Mouse (Mus musculus): ENCODE measurements around the gene Gm21885. TPM values are rescaled to one million over a fixed set of nuclear protein-coding genes. Genes with fewer than 3 reads are reported as not detected.
A peak's percentile ranks its signal among the peaks of the same experiment; 100 is the strongest.

Gm21885 gene
- polyA plus RNA-seq, 1 experiment from 2014 or later, result 0.68 TPM

- Histone ChIP-seq H3K4me1 (replicated peaks; ENCODE audit: control insufficient read depth, insufficient read depth, low read length) (peaks cover 6% of the 10 kb centered on the region; the same call in 1 of the 2 replicates), H3K4me2 (ENCODE audit: low read depth, low read length, severe bottlenecking) (no peak overlapping the region), H3K9ac (ENCODE audit: low read length) (no peak overlapping the region), H3K27ac (ENCODE audit: low read depth, low read length) (no peak overlapping the region), H3K36me3 (ENCODE audit: control insufficient read depth, insufficient read depth, low read length) (no peaks in the 10 kb centered on the region), H3K4me3 (ENCODE audit: low read depth, low read length) (no peak overlapping the region), H3K27me3 (ENCODE audit: control insufficient read depth, insufficient read depth, low read length) (no peaks in the 10 kb centered on the region), H3K9me3 (ENCODE audit: control insufficient read depth, low read length) (no peaks in the 10 kb centered on the region)
- WGBS, result 94% methylated on average over 10 of the region's 10 CpGs
- ATAC-seq (replicated peaks; ENCODE audit: low FRiP score) (no peak), DNase-seq (ENCODE audit: low spot score) (no peak)
Observed at GRCm38 (mm10) chr11:94274206-94274867, 7.3 kb upstream of the Gm21885 start.

DNA sequence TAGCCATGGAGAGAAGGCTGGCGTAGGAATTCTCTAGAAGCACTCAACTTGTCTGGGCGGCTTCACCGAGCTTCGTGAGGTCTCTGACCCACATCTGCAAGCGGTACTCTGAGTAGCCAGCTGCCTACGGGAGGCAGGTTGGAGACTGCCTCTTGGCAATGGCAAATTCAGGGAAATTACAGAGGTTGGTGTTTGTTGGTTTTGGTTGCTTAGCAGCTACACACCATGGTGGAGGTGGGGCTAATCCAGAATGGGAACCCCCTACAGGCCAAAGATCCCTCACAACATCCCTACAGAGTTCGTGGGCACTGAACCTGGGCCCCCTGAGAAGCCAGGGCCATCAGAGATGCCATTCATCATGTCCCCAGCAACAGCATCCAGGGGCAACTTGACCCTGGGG, 6.4 kb upstream of the Gm21885 start:
- WGBS, result 85% methylated on average over 7 of the region's 7 CpGs
- Histone ChIP-seq H3K4me1 (replicated peaks; ENCODE audit: control insufficient read depth, insufficient read depth, low read length) (peaks cover 6% of the 10 kb centered on the region; the same call in 1 of the 2 replicates), H3K4me3 (ENCODE audit: low read depth, low read length) (no peak overlapping the region), H3K4me2 (ENCODE audit: low read depth, low read length, severe bottlenecking) (no peak overlapping the region), H3K9ac (ENCODE audit: low read length) (no peak overlapping the region), H3K27ac (ENCODE audit: low read depth, low read length) (no peak overlapping the region), H3K9me3 (ENCODE audit: control insufficient read depth, low read length) (no peaks in the 10 kb centered on the region), H3K36me3 (ENCODE audit: control insufficient read depth, insufficient read depth, low read length) (no peaks in the 10 kb centered on the region), H3K27me3 (ENCODE audit: control insufficient read depth, insufficient read depth, low read length) (no peaks in the 10 kb centered on the region)
- DNase-seq (ENCODE audit: low spot score) (no peak), ATAC-seq (replicated peaks; ENCODE audit: low FRiP score) (no peak)

DNA sequence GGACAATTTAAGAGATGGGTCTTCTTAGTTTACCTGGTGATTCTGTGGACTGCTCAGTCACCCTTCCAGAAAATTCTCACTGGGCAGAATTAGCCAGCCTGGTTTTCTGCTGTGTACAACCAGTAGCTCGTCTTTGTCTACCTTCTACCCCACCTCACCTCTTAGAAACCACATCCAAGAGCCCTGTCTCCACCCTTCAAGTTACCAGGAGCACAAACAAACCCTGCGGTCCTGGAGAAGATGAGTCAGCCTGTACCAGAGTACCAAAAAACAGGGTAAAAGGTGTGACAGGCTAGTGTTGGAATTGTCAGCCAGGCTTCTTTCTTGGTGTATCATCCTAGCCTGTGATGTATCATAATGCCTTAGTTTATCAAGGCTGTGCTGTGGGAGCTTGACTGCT, 6.0 kb upstream of the Gm21885 start:
- no peak overlapping the region for H3K4me2 ChIP-seq (ENCODE audit: low read depth, low read length, severe bottlenecking)
- no peaks in the 10 kb centered on the region for H3K27me3 ChIP-seq (ENCODE audit: control insufficient read depth, insufficient read depth, low read length)
- H3K4me3 ChIP-seq (ENCODE audit: low read depth, low read length), result no peak overlapping the region
- 91% methylated on average over 2 of the region's 2 CpGs for WGBS
- DNase-seq (ENCODE audit: low spot score), result peak; percentile 15
- no peak overlapping the region for H3K9ac ChIP-seq (ENCODE audit: low read length)
- H3K9me3 ChIP-seq (ENCODE audit: control insufficient read depth, low read length), result no peaks in the 10 kb centered on the region
- no peak for ATAC-seq (replicated peaks; ENCODE audit: low FRiP score)
- no peak overlapping the region for H3K27ac ChIP-seq (ENCODE audit: low read depth, low read length)
- no peaks in the 10 kb centered on the region for H3K36me3 ChIP-seq (ENCODE audit: control insufficient read depth, insufficient read depth, low read length)
- H3K4me1 ChIP-seq (replicated peaks; ENCODE audit: control insufficient read depth, insufficient read depth, low read length), result peaks cover 6% of the 10 kb centered on the region; the same call in 1 of the 2 replicates

DNA sequence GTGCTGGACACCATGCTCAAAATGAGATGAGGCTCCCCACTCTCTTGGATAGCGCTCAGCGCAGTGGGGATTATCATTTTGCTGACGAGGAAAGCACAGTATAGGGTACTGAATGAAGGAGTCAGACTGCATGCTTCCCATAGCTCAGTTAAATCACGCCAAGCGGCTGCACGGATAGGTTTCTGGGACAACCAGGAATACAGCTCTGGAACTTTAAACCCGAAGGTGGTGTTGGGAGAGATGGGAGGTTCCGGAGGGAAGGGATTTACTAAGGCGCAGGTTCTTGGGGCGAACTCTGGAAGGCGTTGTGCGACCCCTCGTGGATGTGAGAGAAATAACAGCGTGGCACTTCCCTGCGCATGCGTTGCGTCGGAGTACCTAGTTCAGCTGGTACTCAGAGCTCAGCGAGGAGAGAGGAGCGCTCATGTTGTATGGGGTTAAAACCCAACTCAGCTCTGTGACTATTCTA, 4.8 kb upstream of the Gm21885 start:
- peak overlapping the region; percentile 51 for H3K4me2 ChIP-seq (ENCODE audit: low read depth, low read length, severe bottlenecking)
- no peak overlapping the region for H3K27ac ChIP-seq (ENCODE audit: low read depth, low read length)
- peak overlapping the region; percentile 21 for H3K4me3 ChIP-seq (ENCODE audit: low read depth, low read length)
- no peaks in the 10 kb centered on the region for H3K9me3 ChIP-seq (ENCODE audit: control insufficient read depth, low read length)
- peak; percentile 74 for ATAC-seq (replicated peaks; ENCODE audit: low FRiP score)
- peak; percentile 94 for DNase-seq (ENCODE audit: low spot score)
- peaks cover 6% of the 10 kb centered on the region; the same call in 1 of the 2 replicates for H3K4me1 ChIP-seq (replicated peaks; ENCODE audit: control insufficient read depth, insufficient read depth, low read length)
- peak overlapping the region; percentile 48 for H3K9ac ChIP-seq (ENCODE audit: low read length)
- H3K36me3 ChIP-seq (ENCODE audit: control insufficient read depth, insufficient read depth, low read length), result no peaks in the 10 kb centered on the region
- H3K27me3 ChIP-seq (ENCODE audit: control insufficient read depth, insufficient read depth, low read length), result no peaks in the 10 kb centered on the region
- 8% methylated on average over 20 of the region's 20 CpGs for WGBS

DNA sequence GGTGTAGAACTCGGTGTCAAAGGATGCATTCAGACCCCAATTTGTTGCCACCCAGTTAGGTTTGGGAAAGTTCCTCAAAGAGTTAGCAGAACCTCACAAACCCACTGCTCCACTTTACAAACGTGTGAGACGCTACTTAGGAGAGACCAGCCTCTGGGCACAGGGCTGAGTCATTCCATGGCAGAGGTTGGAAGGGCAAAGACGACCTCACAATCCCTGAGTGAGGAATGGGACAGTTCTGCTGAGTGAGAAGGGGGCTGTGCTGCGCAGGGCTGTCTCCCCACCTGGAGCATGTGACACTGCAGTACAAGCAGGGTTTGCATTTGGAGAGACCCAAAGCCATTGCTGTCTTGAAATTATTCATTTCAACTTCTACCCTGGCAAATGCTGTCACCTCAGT, 618 bp downstream of the Gm21885 start:
- ATAC-seq (replicated peaks; ENCODE audit: low FRiP score), result no peak
- peak; percentile 35 for DNase-seq (ENCODE audit: low spot score)
- Histone ChIP-seq H3K9ac (ENCODE audit: low read length) (no peak overlapping the region), H3K4me2 (ENCODE audit: low read depth, low read length, severe bottlenecking) (no peak overlapping the region), H3K9me3 (ENCODE audit: control insufficient read depth, low read length) (no peaks in the 10 kb centered on the region), H3K27ac (ENCODE audit: low read depth, low read length) (no peak overlapping the region), H3K36me3 (ENCODE audit: control insufficient read depth, insufficient read depth, low read length) (peaks cover 4% of the 10 kb centered on the region), H3K4me1 (replicated peaks; ENCODE audit: control insufficient read depth, insufficient read depth, low read length) (peaks cover 1% of the 10 kb centered on the region; the same call in 1 of the 2 replicates), H3K4me3 (ENCODE audit: low read depth, low read length) (no peak overlapping the region), H3K27me3 (ENCODE audit: control insufficient read depth, insufficient read depth, low read length) (no peaks in the 10 kb centered on the region)
- 69% methylated on average over 5 of the region's 5 CpGs for WGBS

DNA sequence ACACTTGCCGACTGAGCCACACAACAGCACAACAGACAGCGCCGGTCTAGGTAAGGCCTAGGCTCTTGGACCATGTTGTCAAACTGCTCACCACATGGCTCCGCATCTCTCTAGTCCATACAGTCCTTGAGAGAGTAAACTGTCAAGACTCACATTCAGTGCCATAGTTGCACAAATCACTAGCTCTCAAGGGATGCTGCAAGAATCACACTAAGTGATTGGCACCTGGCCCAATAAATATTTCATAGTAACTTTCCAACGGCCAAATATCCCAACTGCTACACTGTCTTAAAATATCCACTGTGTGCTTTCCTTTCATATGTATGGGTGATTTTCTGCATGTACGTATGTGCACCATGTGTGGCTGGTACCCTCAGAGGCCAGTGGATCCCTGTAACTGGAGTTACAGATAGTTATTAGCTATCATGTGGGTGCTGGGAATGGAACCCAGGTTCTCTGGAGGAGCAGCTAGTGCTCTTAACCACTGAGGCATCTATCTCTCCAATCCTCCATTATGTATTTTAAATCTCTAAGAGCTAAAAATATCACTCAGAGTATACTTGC, 1.9 kb downstream of the Gm21885 start:
- Histone ChIP-seq H3K4me3 (ENCODE audit: low read depth, low read length) (no peak overlapping the region), H3K27me3 (ENCODE audit: control insufficient read depth, insufficient read depth, low read length) (no peaks in the 10 kb centered on the region), H3K9ac (ENCODE audit: low read length) (no peak overlapping the region), H3K4me2 (ENCODE audit: low read depth, low read length, severe bottlenecking) (no peak overlapping the region), H3K9me3 (ENCODE audit: control insufficient read depth, low read length) (no peaks in the 10 kb centered on the region), H3K36me3 (ENCODE audit: control insufficient read depth, insufficient read depth, low read length) (peaks cover 4% of the 10 kb centered on the region), H3K4me1 (replicated peaks; ENCODE audit: control insufficient read depth, insufficient read depth, low read length) (no peaks in the 10 kb centered on the region; the same call in 1 of the 2 replicates), H3K27ac (ENCODE audit: low read depth, low read length) (no peak overlapping the region)
- ATAC-seq (replicated peaks; ENCODE audit: low FRiP score), result no peak
- no peak for DNase-seq (ENCODE audit: low spot score)
- 94% methylated on average over 6 of the region's 6 CpGs for WGBS

DNA sequence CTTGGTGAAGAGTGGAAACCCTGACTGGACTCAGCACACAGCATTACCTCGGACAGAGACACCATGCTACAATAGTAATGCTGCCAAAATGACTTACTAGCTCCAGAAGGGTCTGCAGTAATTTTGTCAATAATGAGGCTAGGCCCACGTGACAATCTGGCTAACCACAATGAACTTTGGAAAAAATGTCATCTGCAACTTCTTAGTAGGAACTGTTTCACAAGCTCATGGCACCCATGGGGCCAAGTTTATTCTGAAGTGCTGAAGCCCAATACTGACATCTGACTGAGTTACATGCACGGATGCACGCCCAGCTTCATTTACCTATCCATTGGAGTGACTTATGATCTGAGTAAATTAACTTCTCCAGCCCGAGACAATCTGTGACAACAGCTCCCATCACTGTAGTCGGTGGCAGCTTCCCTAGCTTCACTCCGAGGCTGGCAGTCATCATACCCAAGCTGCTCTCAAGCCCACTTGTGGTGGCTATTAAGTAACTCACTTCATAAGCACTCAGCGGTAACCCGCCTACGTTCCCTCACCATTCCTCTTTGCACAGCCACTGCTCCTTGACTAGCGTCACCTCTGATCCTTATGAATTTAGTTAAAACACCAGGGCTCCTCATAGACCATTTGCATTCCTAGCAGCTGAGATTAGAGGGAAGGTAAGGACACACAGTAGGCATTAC, 4.4 kb downstream of the Gm21885 start:
- Histone ChIP-seq H3K4me1 (replicated peaks; ENCODE audit: control insufficient read depth, insufficient read depth, low read length) (no peaks in the 10 kb centered on the region), H3K9ac (ENCODE audit: low read length) (no peak overlapping the region), H3K9me3 (ENCODE audit: control insufficient read depth, low read length) (no peaks in the 10 kb centered on the region), H3K4me2 (ENCODE audit: low read depth, low read length, severe bottlenecking) (no peak overlapping the region), H3K27ac (ENCODE audit: low read depth, low read length) (no peak overlapping the region), H3K4me3 (ENCODE audit: low read depth, low read length) (no peak overlapping the region), H3K27me3 (ENCODE audit: control insufficient read depth, insufficient read depth, low read length) (no peaks in the 10 kb centered on the region), H3K36me3 (ENCODE audit: control insufficient read depth, insufficient read depth, low read length) (peaks cover 18% of the 10 kb centered on the region)
- 94% methylated on average over 11 of the region's 11 CpGs for WGBS
- DNase-seq (ENCODE audit: low spot score) (no peak), ATAC-seq (replicated peaks; ENCODE audit: low FRiP score) (no peak)

- H3K36me3 ChIP-seq (ENCODE audit: control insufficient read depth, insufficient read depth, low read length), result peaks cover 18% of the 10 kb centered on the region
- no peak for ATAC-seq (replicated peaks; ENCODE audit: low FRiP score)
- 93% methylated on average over 5 of the region's 5 CpGs for WGBS
- H3K9me3 ChIP-seq (ENCODE audit: control insufficient read depth, low read length), result no peaks in the 10 kb centered on the region
- no peak overlapping the region for H3K9ac ChIP-seq (ENCODE audit: low read length)
- no peak for DNase-seq (ENCODE audit: low spot score)
- H3K4me2 ChIP-seq (ENCODE audit: low read depth, low read length, severe bottlenecking), result no peak overlapping the region
- H3K27me3 ChIP-seq (ENCODE audit: control insufficient read depth, insufficient read depth, low read length), result no peaks in the 10 kb centered on the region
- H3K27ac ChIP-seq (ENCODE audit: low read depth, low read length), result no peak overlapping the region
- no peak overlapping the region for H3K4me3 ChIP-seq (ENCODE audit: low read depth, low read length)
- no peaks in the 10 kb centered on the region for H3K4me1 ChIP-seq (replicated peaks; ENCODE audit: control insufficient read depth, insufficient read depth, low read length)
Observed at GRCm38 (mm10) chr11:94287105-94287504, 5.4 kb downstream of the Gm21885 start.

Measured in forebrain, embryonic 11.5 days (tissue).